Mouse (Mus musculus): ENCODE measurements around the gene Homer1.

Homer1 gene

DNA sequence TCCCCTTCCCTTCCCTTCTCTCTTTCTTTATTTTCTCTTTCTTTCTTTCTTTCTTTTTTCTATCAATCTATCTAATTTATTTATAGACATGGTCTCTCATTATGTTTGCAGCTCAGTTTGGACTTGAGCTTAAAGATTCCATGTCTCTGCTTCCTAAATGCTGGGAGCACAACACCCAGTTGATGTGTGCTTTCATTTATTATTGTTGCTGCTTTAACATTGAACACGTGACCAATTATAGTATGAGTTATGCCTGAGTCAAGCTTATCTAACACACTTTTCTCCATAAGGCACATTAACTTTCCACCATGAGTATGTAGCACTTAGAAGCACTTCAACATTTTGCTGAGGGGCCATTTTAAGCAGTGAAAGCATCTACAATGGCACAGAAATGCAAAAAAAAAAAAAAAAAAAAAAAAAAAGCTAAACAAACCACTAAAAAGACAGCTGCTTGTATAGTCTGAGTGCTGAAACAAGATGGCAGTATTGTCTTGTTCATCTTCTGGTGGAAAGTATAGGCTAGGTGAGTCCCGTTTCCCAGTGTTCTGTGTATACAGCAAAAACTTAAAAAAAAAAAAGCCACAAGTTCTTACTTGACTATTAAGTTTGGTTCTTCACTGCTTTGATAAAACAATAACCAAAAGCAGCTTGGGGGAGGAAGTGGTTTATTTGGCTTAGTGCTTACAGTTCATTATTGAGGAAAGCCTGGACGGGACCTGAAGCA, 41.3 kb downstream of the Homer1 start:
- DNase-seq (ENCODE audit: low spot score in 2 of 2) = no peak

DNA sequence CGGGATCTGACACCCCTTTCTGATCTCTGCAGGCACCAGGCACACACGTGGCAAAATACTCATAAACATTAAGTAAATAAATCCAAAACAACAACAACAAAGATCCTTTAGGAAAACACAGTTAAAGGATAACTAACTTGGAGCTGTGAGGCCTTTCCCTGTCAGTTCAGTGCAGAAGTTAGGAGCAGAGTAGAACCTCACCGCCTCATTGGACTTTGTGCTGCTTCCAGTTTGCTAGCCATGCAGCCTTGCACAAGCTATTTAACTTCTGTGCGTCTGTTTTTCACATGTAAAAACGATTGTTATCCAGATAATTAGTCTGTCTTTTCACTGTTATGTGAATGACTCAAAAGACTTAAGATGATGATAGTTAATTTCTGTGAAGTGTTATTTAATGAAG, 43.2 kb downstream of the Homer1 start:
- no peak for DNase-seq (ENCODE audit: low spot score in 2 of 2)

DNA sequence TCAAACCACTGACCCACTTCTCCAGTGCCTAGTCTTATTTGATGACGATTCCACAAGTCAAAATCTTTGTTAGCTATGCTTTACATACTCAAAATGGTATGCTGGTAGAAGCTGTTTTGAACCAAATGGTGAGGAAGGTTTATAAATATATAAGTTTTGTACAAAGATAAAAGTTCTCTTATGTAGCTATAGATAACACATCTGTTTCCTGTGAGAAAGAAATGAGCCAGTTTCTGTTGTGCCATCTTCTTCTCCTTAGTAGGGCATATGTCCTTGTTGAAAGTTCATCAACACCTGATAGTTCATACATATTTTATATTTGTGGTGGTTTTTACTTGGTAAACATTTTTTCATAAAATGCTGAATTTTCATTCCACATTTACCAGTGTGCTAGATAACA, 45.0 kb downstream of the Homer1 start:
- no peak for DNase-seq (ENCODE audit: low spot score in 2 of 2)

DNA sequence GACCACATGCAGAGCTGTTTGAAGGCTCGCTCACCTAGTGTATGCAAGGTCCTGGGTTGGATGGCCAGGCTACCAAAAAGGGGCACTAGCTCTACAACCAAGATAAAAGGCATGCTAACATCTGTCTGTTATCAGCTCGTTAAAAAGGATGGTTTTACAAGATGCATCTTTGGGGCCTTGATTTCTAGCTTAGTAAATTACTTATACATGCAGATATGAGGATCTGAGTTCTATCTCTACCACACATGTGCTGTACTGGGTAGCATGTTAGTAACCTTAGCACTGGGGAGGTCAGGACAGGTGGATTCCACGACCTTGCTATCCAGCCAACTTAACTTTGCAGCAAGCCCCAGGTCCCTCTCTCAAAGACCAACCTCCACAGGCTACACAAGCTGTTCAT, 46.4 kb downstream of the Homer1 start:
- no peak for DNase-seq (ENCODE audit: low spot score in 2 of 2)

GRCm38 (mm10) chr13:93352030-93352429, 52.6 kb downstream of the Homer1 start:
- no peak for DNase-seq (ENCODE audit: low spot score in 2 of 2)

- DNase-seq (ENCODE audit: low spot score in 2 of 2) = no peak
These were observed 55.2 kb downstream of the Homer1 start for GRCm38 (mm10) chr13:93354420-93355278.

DNA sequence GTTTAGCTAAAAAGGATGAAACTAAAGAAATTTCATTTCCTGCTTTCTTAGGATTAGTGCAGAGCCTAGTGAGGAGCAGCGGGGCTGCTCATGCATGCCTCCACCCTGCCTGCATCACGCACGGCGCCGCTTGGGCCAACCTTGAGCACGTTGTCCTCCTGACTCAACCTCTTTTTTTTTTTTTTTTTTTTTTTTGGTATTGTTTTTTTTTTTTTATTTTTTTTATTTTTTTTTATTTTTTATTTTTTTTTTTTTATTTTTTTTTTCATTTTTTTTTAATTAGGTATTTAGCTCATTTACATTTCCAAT, 55.8 kb downstream of the Homer1 start:
- no peak for DNase-seq (ENCODE audit: low spot score in 2 of 2)

GRCm38 (mm10) chr13:93358522-93358921, 59.1 kb downstream of the Homer1 start:
- DNase-seq (ENCODE audit: low spot score in 2 of 2) = no peak

DNA sequence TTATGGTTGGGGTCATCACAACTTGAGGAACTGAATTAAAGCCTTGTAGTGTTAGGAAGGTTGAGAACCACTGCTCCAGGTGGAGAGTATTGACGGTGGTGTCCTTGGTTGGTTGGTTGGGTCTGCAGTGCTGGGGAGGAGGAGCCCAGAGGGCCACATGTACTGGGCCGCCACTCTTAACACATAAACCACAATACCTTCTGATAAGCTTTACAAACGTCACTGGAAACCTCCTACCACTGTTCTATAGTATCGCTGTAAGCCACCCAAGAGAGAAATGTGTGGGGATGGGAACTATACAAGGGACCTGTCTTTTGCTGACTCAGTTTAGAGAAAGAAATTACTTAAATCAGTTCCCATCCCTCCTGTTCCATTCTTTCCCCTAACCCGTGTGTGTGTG, 68.1 kb downstream of the Homer1 start:
- DNase-seq (ENCODE audit: low spot score in 2 of 2) = no peak

DNA sequence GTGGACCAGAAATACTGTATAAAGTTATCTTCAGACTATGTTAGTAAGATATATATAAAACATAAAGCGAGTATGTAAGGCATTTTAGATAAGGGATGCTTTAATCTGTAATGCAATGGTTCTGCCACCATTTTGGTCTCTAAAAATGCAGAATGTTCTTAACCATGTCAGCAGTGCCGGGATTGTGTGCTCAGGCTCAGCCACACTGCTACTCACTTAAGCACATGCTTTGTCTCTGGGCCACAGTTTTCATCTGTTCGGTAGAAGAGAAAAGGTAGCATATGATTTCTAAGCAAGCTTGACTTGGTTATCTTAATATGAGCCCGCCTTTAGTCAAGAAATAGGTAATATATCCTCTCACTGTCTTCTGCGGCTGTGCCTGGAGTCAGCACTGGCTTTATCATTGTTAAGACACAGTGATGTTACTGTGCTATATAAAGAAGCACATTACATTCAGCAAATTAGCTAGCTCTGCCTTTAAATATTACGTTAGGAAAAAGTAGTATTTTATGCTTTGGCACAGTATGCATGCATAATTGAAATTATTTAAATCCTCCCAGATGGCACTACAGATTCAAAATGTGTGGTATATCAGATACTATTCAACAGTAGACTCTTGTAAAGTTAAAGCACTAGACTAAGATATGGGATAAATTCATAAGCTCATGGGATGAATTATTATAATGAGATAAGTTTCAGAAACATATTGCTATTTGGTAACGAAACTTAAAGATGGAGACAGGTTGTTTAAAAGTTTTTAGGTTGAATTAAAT, 69.6 kb downstream of the Homer1 start:
- DNase-seq (ENCODE audit: low spot score in 2 of 2) = no peak

- no peak for DNase-seq (ENCODE audit: low spot score in 2 of 2)
These were observed 75.0 kb downstream of the Homer1 start for GRCm38 (mm10) chr13:93374457-93374856.

GRCm38 (mm10) chr13:93378493-93378892, 79.1 kb downstream of the Homer1 start:
- DNase-seq (ENCODE audit: low spot score in 2 of 2) = no peak

DNA sequence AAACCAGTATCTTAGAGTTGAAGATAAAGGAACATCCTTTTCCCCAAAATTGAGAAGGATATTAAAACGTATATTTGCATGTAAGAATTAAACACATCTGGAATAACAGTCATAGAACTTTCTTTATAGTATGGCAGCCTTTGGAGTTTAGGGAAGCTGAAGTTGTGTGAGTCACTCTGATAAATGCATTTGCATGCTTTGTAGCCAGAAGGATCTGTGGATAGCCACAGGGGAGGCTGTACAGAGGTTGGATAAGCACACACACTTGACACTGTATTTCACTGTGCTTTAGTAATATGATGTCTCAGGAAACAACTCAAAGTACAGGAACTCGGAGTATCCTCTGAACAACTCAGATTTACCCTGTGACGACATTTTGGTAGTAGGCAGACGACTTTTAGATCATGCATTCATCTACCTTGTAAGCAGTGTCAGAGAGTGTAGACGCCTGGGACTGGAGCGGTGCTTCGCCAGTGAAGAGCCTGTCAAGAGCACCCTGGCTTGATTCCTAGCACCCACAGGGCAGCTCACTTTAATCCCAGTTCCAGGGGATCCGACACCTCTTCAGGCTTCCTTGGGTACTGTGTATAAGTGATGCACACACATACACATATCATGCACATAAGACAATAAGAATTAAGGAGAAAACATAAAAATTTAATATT, 81.1 kb downstream of the Homer1 start:
- no peak for DNase-seq (ENCODE audit: low spot score in 2 of 2)

DNA sequence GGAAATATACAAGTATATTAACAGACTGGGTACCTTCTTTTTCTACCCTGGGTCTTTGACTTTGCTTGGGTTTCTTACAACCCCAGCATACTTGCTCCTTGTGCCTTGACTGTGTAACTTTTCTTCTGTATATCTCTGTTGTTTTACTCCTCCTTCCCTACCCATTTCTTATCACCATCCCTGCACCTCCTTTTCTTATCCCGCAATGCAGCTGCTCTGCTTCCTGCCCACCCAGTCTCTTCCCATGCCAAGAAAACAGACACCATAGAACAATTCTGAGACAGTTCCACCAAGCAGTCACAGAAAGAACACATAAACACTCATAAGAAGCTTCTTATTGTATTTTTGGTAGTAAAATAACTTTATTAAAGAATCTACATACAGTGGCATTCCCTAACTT, 81.9 kb downstream of the Homer1 start:
- no peak for DNase-seq (ENCODE audit: low spot score in 2 of 2)

- DNase-seq (ENCODE audit: low spot score in 2 of 2) = no peak
These were observed 83.7 kb downstream of the Homer1 start for GRCm38 (mm10) chr13:93383092-93383491.

DNA sequence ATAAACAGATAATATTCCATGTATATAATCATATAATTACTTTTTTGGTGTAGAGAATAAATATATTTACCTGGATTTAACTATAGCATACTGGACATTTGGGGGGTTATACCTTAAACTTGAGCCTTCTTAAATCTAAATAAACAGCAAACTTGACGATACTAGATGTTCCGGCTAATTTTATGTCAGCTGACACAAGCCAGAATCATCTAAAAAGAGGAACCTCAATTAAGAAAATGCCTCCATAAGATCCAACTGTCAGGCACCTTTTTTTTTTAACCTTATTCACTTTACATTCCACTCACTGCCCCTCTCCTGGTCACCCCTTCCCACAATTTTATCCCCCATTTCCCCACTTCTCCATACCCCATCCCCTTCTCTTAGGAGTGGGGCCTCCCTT, 84.2 kb downstream of the Homer1 start:
- no peak for DNase-seq (ENCODE audit: low spot score in 2 of 2)

DNA sequence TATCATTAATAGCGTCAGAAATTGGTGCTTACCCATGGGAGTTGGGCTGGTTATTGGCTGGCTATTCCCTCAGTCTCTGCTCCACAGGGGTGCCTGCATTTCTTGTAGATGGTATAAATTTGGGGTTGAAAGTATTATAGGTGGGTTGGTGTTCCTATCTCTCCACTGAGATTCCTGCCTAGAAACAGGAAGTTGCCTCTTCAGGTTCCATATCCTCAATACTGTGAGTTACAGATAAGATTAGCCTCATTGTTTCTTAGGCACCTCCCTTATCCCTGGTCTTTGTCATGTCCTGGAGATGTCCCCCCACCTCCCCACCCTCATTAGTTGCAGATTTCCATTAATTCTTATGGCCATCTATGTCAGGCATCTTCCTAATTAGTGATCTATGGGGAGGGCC, 85.0 kb downstream of the Homer1 start:
- no peak for DNase-seq (ENCODE audit: low spot score in 2 of 2)

DNA sequence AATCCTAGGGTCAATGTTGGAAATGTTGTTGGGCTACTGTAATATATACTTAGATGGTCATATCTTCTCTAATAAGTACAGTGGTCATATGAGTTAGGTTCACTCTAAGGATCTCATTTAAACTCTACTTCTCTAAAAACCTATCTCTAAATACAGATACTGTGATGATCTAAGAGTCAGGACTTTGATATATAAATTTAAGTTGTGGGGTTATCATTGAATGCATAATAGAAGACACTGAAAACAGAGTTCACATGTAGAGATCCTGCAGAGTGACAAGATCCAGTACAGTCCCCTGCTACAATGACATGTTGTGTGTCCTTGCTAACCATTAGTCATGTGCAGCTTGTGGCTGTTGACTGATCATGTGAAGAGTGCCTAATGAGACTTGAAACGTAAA, 85.7 kb downstream of the Homer1 start:
- no peak for DNase-seq (ENCODE audit: low spot score in 2 of 2)

- no peak for DNase-seq (ENCODE audit: low spot score in 2 of 2)
These were observed 88.0 kb downstream of the Homer1 start for GRCm38 (mm10) chr13:93387440-93387839.

GRCm38 (mm10) chr13:93388594-93389241, 89.3 kb downstream of the Homer1 start:
- DNase-seq (ENCODE audit: low spot score in 2 of 2) = no peak

- no peak for DNase-seq (ENCODE audit: low spot score in 2 of 2)
These were observed 89.8 kb downstream of the Homer1 start for GRCm38 (mm10) chr13:93389242-93389625.
